Mouse (Mus musculus): ENCODE results near the gene Ciao2a.

DNA sequence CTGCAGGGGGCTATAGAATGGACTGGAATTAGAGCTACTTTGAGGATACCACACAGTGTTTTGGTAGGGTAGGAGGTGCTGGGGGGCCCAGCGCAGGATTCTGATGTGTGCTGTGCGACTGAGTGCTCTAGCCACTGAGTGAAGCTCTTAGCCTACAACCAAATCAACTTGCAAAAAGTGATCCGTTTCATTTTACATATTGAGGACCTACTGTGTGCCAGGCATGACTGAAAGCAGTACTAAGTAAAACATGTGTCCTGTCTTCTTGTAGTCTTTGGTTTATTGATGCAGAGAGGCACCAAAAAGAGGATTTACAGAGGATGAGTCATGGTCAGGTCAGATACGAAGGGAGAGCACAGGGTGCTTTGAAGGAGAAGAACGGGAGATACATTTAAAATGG, 40.8 kb downstream of the Ciao2a start:
- TF ChIP-seq CTCF (IDR thresholded peaks at IDR 0.05) (no peak), EP300 (IDR thresholded peaks at IDR 0.05) (no peak)

Data from lung, postnatal 0 days (tissue).